In genomic region chr15:84888066-84888465, GRCm38 (mm10) we compare ENCODE assay signal across 23 mouse cellular contexts. TPM values are rescaled to one million over a fixed set of nuclear protein-coding genes. Genes with fewer than 3 reads are reported as not detected.
DNase-seq lines count a peak whose midpoint lies in the region; ATAC-seq and TF ChIP-seq lines count a peak whose summit lies in the region.
"Had no signal": no experiment of that assay in that cellular context is flagged by ENCODE, and none has a peak within 500 bp of the region (broad histone marks: within the 10 kb centered on the region; RNA-seq: fewer than 3 reads in every experiment).

No protein-coding gene starts in this region.

- no peak overlapping the region for H3K4me2 ChIP-seq in forebrain, postnatal 0 days (ENCODE audit: low read depth)
- H3K4me2 ChIP-seq in forebrain, embryonic 16.5 days (ENCODE audit: low read length) = no peak overlapping the region
- H3K4me2 ChIP-seq: embryonic facial prominence, embryonic 12.5 days; forebrain, embryonic 15.5 days; heart, embryonic 11.5 days; hindbrain, embryonic 13.5 days had no signal

- H3K4me1 ChIP-seq in forebrain, postnatal 0 days (ENCODE audit: insufficient read depth) = no peaks in the 10 kb centered on the region
- H3K4me1 ChIP-seq in forebrain, embryonic 16.5 days (replicated peaks; ENCODE audit: control insufficient read depth, insufficient read depth, low read length) = peaks cover 3% of the 10 kb centered on the region; the same call in 1 of the 2 replicates
- H3K4me1 ChIP-seq: forebrain, embryonic 15.5 days had no signal

- H3K27me3 ChIP-seq in forebrain, postnatal 0 days (ENCODE audit: insufficient read depth, low read length) = no peaks in the 10 kb centered on the region
- no peaks in the 10 kb centered on the region for H3K27me3 ChIP-seq in forebrain, embryonic 16.5 days (replicated peaks; ENCODE audit: control insufficient read depth, insufficient read depth, low read length)
- H3K27me3 ChIP-seq: CH12.LX; embryonic facial prominence, embryonic 12.5 days; forebrain, embryonic 15.5 days; hindbrain, embryonic 13.5 days had no signal

- no peak overlapping the region for H3K27ac ChIP-seq in forebrain, postnatal 0 days (ENCODE audit: low read depth, low read length)
- no peak overlapping the region for H3K27ac ChIP-seq in forebrain, embryonic 16.5 days (ENCODE audit: low read length)
- H3K27ac ChIP-seq: embryonic facial prominence, embryonic 12.5 days; forebrain, embryonic 15.5 days; hindbrain, embryonic 13.5 days had no signal

- 50% methylated on average over 12 of the region's 12 CpGs for WGBS in forebrain, postnatal 0 days
- 58% methylated on average over 12 of the region's 12 CpGs for WGBS in forebrain, embryonic 16.5 days

- peak; percentile 13 for DNase-seq in adrenal gland, postnatal 25 days
- DNase-seq in adrenal gland, adult 18-20 months (ENCODE audit: low spot score in 2 of 2) = no peak
- peak; percentile 32 for DNase-seq in forebrain, postnatal 0 days
- peak; percentile 21 for DNase-seq in right cerebral cortex, postnatal 14 days
- no peak for DNase-seq in right cerebral cortex, postnatal 25 days
- DNase-seq in layer of hippocampus, postnatal 10 days (ENCODE audit: low spot score in 2 of 2) = peak; percentile 25 to 30
- DNase-seq in frontal cortex, postnatal 36 days (ENCODE audit: low spot score in 2 of 2) = no peak
- DNase-seq: heart, postnatal 10 days; kidney, adult 9 months; kidney, postnatal 25 days; liver; liver, postnatal 0 days; lung, postnatal 14 days; retina, postnatal 1 day; thymus, postnatal 36 days had no signal

- H3K4me3 ChIP-seq in forebrain, postnatal 0 days (ENCODE audit: low read depth, low read length) = no peak overlapping the region
- H3K4me3 ChIP-seq in forebrain, embryonic 16.5 days (replicated peaks; ENCODE audit: low read length) = no peak overlapping the region
- H3K4me3 ChIP-seq: embryonic facial prominence, embryonic 12.5 days; erythroblast, embryonic 14.5 days; forebrain, embryonic 15.5 days; hindbrain, embryonic 13.5 days had no signal

- TF ChIP-seq CTCF in forebrain, postnatal 0 days (IDR thresholded peaks at IDR 0.05; ENCODE audit: low read depth) = no peak

- no peak overlapping the region for H3K9ac ChIP-seq in forebrain, postnatal 0 days
- H3K9ac ChIP-seq in forebrain, embryonic 16.5 days (replicated peaks; ENCODE audit: low read depth, low read length) = no peak overlapping the region
- H3K9ac ChIP-seq: embryonic facial prominence, embryonic 12.5 days; forebrain, embryonic 15.5 days; hindbrain, embryonic 13.5 days; liver, postnatal 0 days had no signal

- no peak for ATAC-seq in forebrain, postnatal 0 days
- no peak for ATAC-seq in forebrain, embryonic 16.5 days
- ATAC-seq: forebrain, embryonic 15.5 days; liver, postnatal 0 days; midbrain, embryonic 16.5 days had no signal

- H3K36me3 ChIP-seq in forebrain, postnatal 0 days (ENCODE audit: insufficient read depth) = no peaks in the 10 kb centered on the region
- no peaks in the 10 kb centered on the region for H3K36me3 ChIP-seq in forebrain, embryonic 16.5 days (ENCODE audit: control insufficient read depth, insufficient read depth)
- H3K36me3 ChIP-seq: embryonic facial prominence, embryonic 12.5 days; forebrain, embryonic 15.5 days; hindbrain, embryonic 13.5 days had no signal

- H3K9me3 ChIP-seq in forebrain, postnatal 0 days (ENCODE audit: low read length) = no peaks in the 10 kb centered on the region
- no peaks in the 10 kb centered on the region for H3K9me3 ChIP-seq in forebrain, embryonic 16.5 days (ENCODE audit: control insufficient read depth, low read length)
- H3K9me3 ChIP-seq: embryonic facial prominence, embryonic 12.5 days; forebrain, embryonic 15.5 days; hindbrain, embryonic 13.5 days had no signal

RNA-seq across cellular contexts. Expression of gene Gm29666, which starts 31.8 kb away (rescaled TPM):
- 0.24 and 0.39 TPM in 2 replicates for total RNA-seq in adrenal gland, postnatal 25 days (2021)
- total RNA-seq in adrenal gland, adult 18-20 months (2021) = under 1 TPM; 0.16 to 0.17 TPM
- 0.54 and 0.86 TPM in 2 replicates for total RNA-seq in forebrain, postnatal 0 days (2014; rRNA removed)
- 0.26 and 0.47 TPM in 2 replicates for polyA plus RNA-seq in forebrain, postnatal 0 days (2015; fragmentation: Nextera tagmentation; extraction: Ambion mirVana)
- 0.48 and 1.1 TPM in 2 replicates for polyA plus RNA-seq in forebrain, embryonic 16.5 days (2015; fragmentation: Nextera tagmentation; extraction: Ambion mirVana)
- 1 to 10 TPM; 1.0 to 1.4 TPM for total RNA-seq in layer of hippocampus, postnatal 10 days (2021)

RNA-seq across cellular contexts. Expression of gene Phf21b, which starts 32.2 kb away (rescaled TPM):
- 3.2 and 3.6 TPM in 2 replicates for total RNA-seq in adrenal gland, postnatal 25 days (2021)
- 1 to 10 TPM; 1.6 to 2.3 TPM for total RNA-seq in adrenal gland, adult 18-20 months (2021)
- total RNA-seq in forebrain, postnatal 0 days (2014; rRNA removed) = 13.5 and 20.0 TPM in 2 replicates
- 2.5 and 2.7 TPM in 2 replicates for polyA plus RNA-seq in forebrain, postnatal 0 days (2015; fragmentation: Nextera tagmentation; extraction: Ambion mirVana)
- polyA plus RNA-seq in forebrain, embryonic 16.5 days (2015; fragmentation: Nextera tagmentation; extraction: Ambion mirVana) = 9.7 and 10.2 TPM in 2 replicates
- 10 to 100 TPM; 11.6 to 13.8 TPM for total RNA-seq in layer of hippocampus, postnatal 10 days (2021)
- polyA plus RNA-seq: liver, postnatal 0 days had no signal

RNA-seq across cellular contexts. Expression of gene Nup50, which starts 35.1 kb away (rescaled TPM):
- 40.0 and 40.8 TPM in 2 replicates for total RNA-seq in adrenal gland, postnatal 25 days (2021)
- 10 to 100 TPM; 41.0 to 45.8 TPM for total RNA-seq in adrenal gland, adult 18-20 months (2021)
- 19.5 and 24.8 TPM in 2 replicates for total RNA-seq in forebrain, postnatal 0 days (2014; rRNA removed)
- 23.5 and 24.5 TPM in 2 replicates for polyA plus RNA-seq in forebrain, postnatal 0 days (2015; fragmentation: Nextera tagmentation; extraction: Ambion mirVana)
- 30.1 and 34.3 TPM in 2 replicates for polyA plus RNA-seq in forebrain, embryonic 16.5 days (2015; fragmentation: Nextera tagmentation; extraction: Ambion mirVana)
- total RNA-seq in layer of hippocampus, postnatal 10 days (2021) = 10 to 100 TPM; 31.5 to 31.7 TPM

Comparison
In these comparisons a context has a peak if more than half of its experiments do, and no peak if none do; other contexts are left out.
1. DNase-seq: peak in adrenal gland, postnatal 25 days (single experiment), forebrain, postnatal 0 days (single experiment), right cerebral cortex, postnatal 14 days (single experiment) and layer of hippocampus, postnatal 10 days (2 of 2); none in adrenal gland, adult 18-20 months (0 of 2), right cerebral cortex, postnatal 25 days (single experiment) and frontal cortex, postnatal 36 days (0 of 2).